Mouse (Mus musculus) kidney, adult 18-20 months (tissue): ENCODE measurements around the gene Cyp3a44.
"Not testable (repeated sequence)": the region's sequence is repeated elsewhere in the genome, so short reads cannot be mapped to it uniquely, and the experiment has no call there.

Experiments
- DNase-seq: peaks from one replicate; pipeline ENCODE4 v3.0.0; 2021

The Cyp3a44 gene

GRCm38 (mm10) chr5:145805796-145806195 lies at the start of gene Cyp3a44:
TSS of gene Cyp3a44 (minus strand) at chr5:145805874.
- not testable (repeated sequence) for DNase-seq

DNA sequence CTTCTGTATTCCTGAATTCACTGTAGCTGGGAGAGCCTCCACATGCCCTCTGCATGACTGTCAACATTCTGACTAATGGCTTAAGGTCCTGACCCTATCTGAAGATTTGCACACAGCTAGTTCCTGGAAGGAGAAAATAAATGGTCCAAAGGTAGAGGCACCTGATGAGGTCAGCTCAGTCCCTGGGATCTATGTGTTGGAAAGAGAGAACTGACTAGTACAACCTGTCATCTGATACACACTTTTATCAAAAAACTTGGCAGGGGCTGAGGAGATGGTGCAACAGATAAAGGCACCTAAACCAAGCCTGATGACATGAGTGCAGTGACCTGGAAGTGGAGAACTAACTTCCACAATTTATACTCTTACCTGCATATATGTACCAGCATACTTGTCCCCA lies 5.4 kb downstream of the Cyp3a44 start:
- not testable (repeated sequence) for DNase-seq

- not testable (repeated sequence) for DNase-seq
Observed at GRCm38 (mm10) chr5:145793232-145793631, 12.4 kb downstream of the Cyp3a44 start.

- DNase-seq = not testable (repeated sequence)
Observed at GRCm38 (mm10) chr5:145737512-145737911, 68.2 kb downstream of the Cyp3a44 start.
